Mouse (Mus musculus): Measurements from ENCODE around the gene Ube2u.

GRCm38 (mm10) chr4:100534946-100535345 lies 56.3 kb downstream of the Ube2u start:
- TF ChIP-seq POLR2A (IDR thresholded peaks at IDR 0.05; ENCODE audit: control insufficient read depth, extremely low read depth, insufficient read depth, low read length, poor library complexity), result no peak
- TF ChIP-seq CTCF (IDR thresholded peaks at IDR 0.05; ENCODE audit: borderline replicate concordance, control insufficient read depth, extremely low read depth, insufficient read depth, low read length, poor library complexity), result no peak
